Comparison of ENCODE assay signal across 32 mouse cellular contexts in the genomic region with DNA sequence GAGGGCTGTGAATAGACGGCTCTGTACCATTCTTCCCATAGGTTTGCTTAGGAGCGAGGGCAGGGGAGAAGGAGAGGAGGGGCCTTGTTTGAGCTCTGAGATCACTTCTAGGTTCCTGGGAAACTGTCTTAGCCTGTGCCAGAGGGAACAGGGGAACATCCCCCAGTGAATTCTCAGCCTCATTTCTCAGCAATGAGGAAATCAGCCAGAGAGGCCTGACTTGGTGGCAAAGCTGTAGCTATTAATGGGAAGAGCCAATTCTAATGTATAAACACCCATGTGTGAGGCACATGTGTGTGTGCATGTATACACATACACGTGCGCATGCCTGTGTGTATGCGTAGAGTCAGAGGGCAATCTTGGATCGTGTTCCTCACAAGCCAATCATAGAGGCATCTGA. TPM values are rescaled to one million over a fixed set of nuclear protein-coding genes. Genes with fewer than 3 reads are reported as not detected.
A peak's percentile ranks its signal among the peaks of the same experiment; 100 is the strongest.
DNase-seq lines count a peak whose midpoint lies in the region; ATAC-seq lines count a peak whose summit lies in the region.
"Had no signal": no experiment of that assay in that cellular context is flagged by ENCODE, and none has a peak within 500 bp of the region (broad histone marks: within the 10 kb centered on the region; RNA-seq: fewer than 3 reads in every experiment).

No protein-coding gene starts in this region.

- 70% methylated on average over 6 of the region's 6 CpGs for WGBS in heart, embryonic 11.5 days (ENCODE audit: insufficient replicate concordance)
- 72% methylated on average over 6 of the region's 6 CpGs for WGBS in kidney, embryonic 15.5 days

- no peaks in the 10 kb centered on the region for H3K4me1 ChIP-seq in heart, embryonic 11.5 days (ENCODE audit: control insufficient read depth, insufficient read depth, low read length)
- no peaks in the 10 kb centered on the region for H3K4me1 ChIP-seq in brown adipose tissue, adult 24 weeks (ENCODE audit: control insufficient read depth, insufficient read depth, insufficient read length, low read length)
- peaks cover 4% of the 10 kb centered on the region; the same call in 1 of the 2 replicates for H3K4me1 ChIP-seq in kidney, embryonic 15.5 days

- H3K4me3 ChIP-seq in heart, embryonic 11.5 days (ENCODE audit: low read depth, low read length), result no peak overlapping the region
- H3K4me3 ChIP-seq in brown adipose tissue, adult 24 weeks (ENCODE audit: insufficient read depth, low read depth, low read length), result no peak overlapping the region
- H3K4me3 ChIP-seq in kidney, embryonic 15.5 days (replicated peaks), result no peak overlapping the region
- H3K4me3 ChIP-seq: forebrain, embryonic 10.5 days; forebrain, embryonic 15.5 days; heart, adult 2 months; hindbrain, embryonic 13.5 days; midbrain, embryonic 10.5 days; midbrain, embryonic 15.5 days had no signal

- no peak overlapping the region for H3K27ac ChIP-seq in heart, embryonic 11.5 days (ENCODE audit: low read depth, low read length)
- peak overlapping the region; percentile 11; the same call in 1 of the 2 replicates for H3K27ac ChIP-seq in brown adipose tissue, adult 24 weeks (replicated peaks; ENCODE audit: low read depth, low read length)
- no peak overlapping the region for H3K27ac ChIP-seq in kidney, embryonic 15.5 days
- H3K27ac ChIP-seq: forebrain, embryonic 10.5 days; forebrain, embryonic 15.5 days; heart, adult 2 months; hindbrain, embryonic 13.5 days; liver, embryonic 14.5 days; midbrain, embryonic 10.5 days; midbrain, embryonic 15.5 days had no signal

- no peaks in the 10 kb centered on the region; the same call in 1 of the 2 replicates for H3K27me3 ChIP-seq in heart, embryonic 11.5 days (ENCODE audit: control insufficient read depth, insufficient read depth, low read length)
- H3K27me3 ChIP-seq in kidney, embryonic 15.5 days, result peaks cover 3% of the 10 kb centered on the region; the same call in 1 of the 2 replicates
- H3K27me3 ChIP-seq: CH12.LX; forebrain, embryonic 15.5 days; Patski had no signal

- peak; percentile 88 for DNase-seq in heart, adult 11 months
- DNase-seq in Muller cell, postnatal 12 days (ENCODE audit: inconsistent ontology term), result peak; percentile 11
- DNase-seq in skeletal muscle tissue, adult 2 months (ENCODE audit: low read depth, low spot score), result peak; percentile 60
- DNase-seq: adrenal gland, postnatal 14 days; cerebellum, adult 18-20 months; cerebellum, postnatal 10 days; gastrocnemius, postnatal 10 days; kidney, postnatal 25 days; liver; lung, adult 2 months; lung, postnatal 10 days; right cerebral cortex, adult 18-20 months had no signal

- no peak for ATAC-seq in heart, embryonic 11.5 days (replicated peaks; ENCODE audit: insufficient number of reproducible peaks, low FRiP score, low TSS enrichment)
- no peak for ATAC-seq in kidney, embryonic 15.5 days (replicated peaks; ENCODE audit: low FRiP score)
- ATAC-seq in inflammation-experienced regulatory T-cells, adult 6 months, result no peak
- ATAC-seq: forebrain, embryonic 15.5 days; intestine, postnatal 0 days; midbrain, embryonic 15.5 days; Patski had no signal

- H3K36me3 ChIP-seq in heart, embryonic 11.5 days (ENCODE audit: control insufficient read depth, insufficient read depth, low read length), result no peaks in the 10 kb centered on the region
- H3K36me3 ChIP-seq in kidney, embryonic 15.5 days, result no peaks in the 10 kb centered on the region
- H3K36me3 ChIP-seq: forebrain, embryonic 10.5 days; forebrain, embryonic 15.5 days; hindbrain, embryonic 13.5 days; midbrain, embryonic 10.5 days; midbrain, embryonic 15.5 days had no signal

- no peak overlapping the region for H3K4me2 ChIP-seq in heart, embryonic 11.5 days
- H3K4me2 ChIP-seq in kidney, embryonic 15.5 days, result no peak overlapping the region
- H3K4me2 ChIP-seq: forebrain, embryonic 15.5 days; hindbrain, embryonic 13.5 days; midbrain, embryonic 15.5 days had no signal

- H3K9me3 ChIP-seq in heart, embryonic 11.5 days (replicated peaks; ENCODE audit: control insufficient read depth, low read length), result no peaks in the 10 kb centered on the region
- H3K9me3 ChIP-seq in kidney, embryonic 15.5 days (replicated peaks), result no peaks in the 10 kb centered on the region; the same call in 1 of the 2 replicates
- H3K9me3 ChIP-seq: forebrain, embryonic 15.5 days; hindbrain, embryonic 13.5 days; midbrain, embryonic 10.5 days; midbrain, embryonic 15.5 days had no signal

- no peak overlapping the region for H3K9ac ChIP-seq in heart, embryonic 11.5 days (ENCODE audit: low read depth, low read length)
- H3K9ac ChIP-seq in kidney, embryonic 15.5 days, result no peak overlapping the region
- H3K9ac ChIP-seq: forebrain, embryonic 15.5 days; hindbrain, embryonic 13.5 days; liver, embryonic 14.5 days; midbrain, embryonic 15.5 days had no signal

RNA-seq across cellular contexts. Expression of a gene that starts 3.0 kb away (rescaled TPM):
- polyA plus RNA-seq in heart, embryonic 11.5 days (2014; fragmentation: Nextera tagmentation; extraction: Ambion mirVana), result 0.21 TPM in 1 of 2 replicates, not detected in the other
- polyA plus RNA-seq in brown adipose tissue, adult 24 weeks (2012; ENCODE audit: insufficient read depth, insufficient read length, missing spikeins), result not detected in 2 replicates
- 0.16 TPM in 1 of 2 replicates, not detected in the other for polyA plus RNA-seq in kidney, embryonic 15.5 days (2015; fragmentation: Nextera tagmentation; extraction: Ambion mirVana)
- polyA plus RNA-seq in inflammation-experienced regulatory T-cells, adult 6 months (2017; shearing (Covaris generic)), result under 1 TPM in 1 of 3 experiments, not detected in 2; 0.44 TPM
- polyA plus RNA-seq: forebrain, embryonic 10.5 days; heart, embryonic 14.5 days; kidney, embryonic 14.5 days; limb, embryonic 11.5 days; neural tube, embryonic 11.5 days; spleen, adult 2 months had no signal

RNA-seq across cellular contexts. Expression of a gene that starts 6.3 kb away (rescaled TPM):
- polyA plus RNA-seq in heart, embryonic 11.5 days (2014; fragmentation: Nextera tagmentation; extraction: Ambion mirVana), result 0.97 and 2.4 TPM in 2 replicates
- polyA plus RNA-seq in brown adipose tissue, adult 24 weeks (2012; ENCODE audit: insufficient read depth, insufficient read length, missing spikeins), result not detected in 2 replicates
- polyA plus RNA-seq in kidney, embryonic 15.5 days (2015; fragmentation: Nextera tagmentation; extraction: Ambion mirVana), result 14.0 and 17.0 TPM in 2 replicates
- polyA plus RNA-seq in inflammation-experienced regulatory T-cells, adult 6 months (2017; shearing (Covaris generic)), result 1 to 10 TPM; 2.2 to 6.8 (median 4.7) TPM
- polyA plus RNA-seq: C2C12; heart, adult 2 months had no signal

RNA-seq across cellular contexts. Expression of a gene that starts 38.7 kb away (rescaled TPM):
- polyA plus RNA-seq in heart, embryonic 11.5 days (2014; fragmentation: Nextera tagmentation; extraction: Ambion mirVana), result 0.25 and 0.27 TPM in 2 replicates
- not detected in 2 replicates for polyA plus RNA-seq in brown adipose tissue, adult 24 weeks (2012; ENCODE audit: insufficient read depth, insufficient read length, missing spikeins)
- polyA plus RNA-seq in kidney, embryonic 15.5 days (2015; fragmentation: Nextera tagmentation; extraction: Ambion mirVana), result 0.78 and 0.91 TPM in 2 replicates
- polyA plus RNA-seq in inflammation-experienced regulatory T-cells, adult 6 months (2017; shearing (Covaris generic)), result 1 to 10 TPM; 3.9 to 8.4 (median 7.9) TPM
- polyA plus RNA-seq: forebrain, embryonic 15.5 days had no signal

Comparison
In these comparisons a context has a peak if more than half of its experiments do, and no peak if none do; other contexts are left out.
1. DNase-seq: peak in every context shown above with its lines; median percentile 88 in heart, adult 11 months; 60 in skeletal muscle tissue, adult 2 months; 11 in Muller cell, postnatal 12 days.